Mouse (Mus musculus): ENCODE results near the gene Ormdl3. TPM values are rescaled to one million over a fixed set of nuclear protein-coding genes. Genes with fewer than 3 reads are reported as not detected.
"Not testable (repeated sequence)": the region's sequence is repeated elsewhere in the genome, so short reads cannot be mapped to it uniquely, and the experiment has no call there.

Gene Ormdl3
- 62.8 and 64.2 TPM in 2 replicates for polyA plus RNA-seq (2016; fragmentation: Nextera tagmentation; extraction: Ambion mirVana)

DNA sequence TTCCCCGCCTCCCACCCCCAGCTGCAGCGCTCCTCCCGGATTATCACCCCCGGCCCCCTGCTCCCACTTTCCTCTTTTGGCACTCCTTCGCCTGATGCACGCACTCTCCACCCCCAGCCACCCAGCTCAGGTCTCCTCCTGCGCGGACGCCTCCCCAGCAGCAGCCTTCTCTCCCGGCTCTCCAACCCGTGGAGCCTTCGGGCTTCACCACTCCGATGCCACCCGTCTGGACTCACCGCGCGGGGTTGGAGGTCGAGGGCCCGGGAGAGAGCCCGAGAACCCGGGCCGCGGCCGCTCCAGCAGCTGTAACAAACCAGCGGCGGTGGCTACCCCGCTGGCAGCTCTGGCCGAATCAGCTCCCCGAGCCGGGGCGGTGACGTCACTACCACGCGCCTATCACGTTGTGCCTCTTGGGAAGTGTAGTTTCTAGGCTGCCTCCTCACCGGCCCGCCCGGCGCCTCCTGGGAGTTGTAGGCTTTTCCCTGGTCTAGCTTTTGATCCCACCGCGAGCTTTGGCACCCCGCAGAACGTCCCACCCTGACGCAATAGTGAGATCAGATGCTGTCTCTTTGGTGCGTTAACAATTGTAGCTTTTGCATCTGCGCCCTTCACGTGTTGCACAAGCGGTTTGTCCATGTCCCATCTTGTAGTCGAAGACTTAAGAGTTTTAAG lies at the start of gene Ormdl3:
Gene Ormdl3, minus strand, starts transcription at position 477 of the 672 bp plus-strand sequence.
- Histone ChIP-seq H3K27me3 (no peaks in the 10 kb centered on the region), H3K4me2 (replicated peaks) (peak within 1 kb of the TSS; percentile 89), H3K9ac (peak within 1 kb of the TSS; percentile 64), H3K4me3 (peak within 1 kb of the TSS; percentile 66), H3K36me3 (peaks cover 17% of the 10 kb centered on the region), H3K9me3 (no peaks in the 10 kb centered on the region), H3K4me1 (peaks cover 32% of the 10 kb centered on the region), H3K27ac (peak within 1 kb of the TSS; percentile 69)
- WGBS, result 1% methylated on average over 49 of the region's 49 CpGs
- ATAC-seq (ENCODE audit: insufficient number of reproducible peaks, insufficient read depth, low FRiP score, low TSS enrichment), result peak; percentile 90

DNA sequence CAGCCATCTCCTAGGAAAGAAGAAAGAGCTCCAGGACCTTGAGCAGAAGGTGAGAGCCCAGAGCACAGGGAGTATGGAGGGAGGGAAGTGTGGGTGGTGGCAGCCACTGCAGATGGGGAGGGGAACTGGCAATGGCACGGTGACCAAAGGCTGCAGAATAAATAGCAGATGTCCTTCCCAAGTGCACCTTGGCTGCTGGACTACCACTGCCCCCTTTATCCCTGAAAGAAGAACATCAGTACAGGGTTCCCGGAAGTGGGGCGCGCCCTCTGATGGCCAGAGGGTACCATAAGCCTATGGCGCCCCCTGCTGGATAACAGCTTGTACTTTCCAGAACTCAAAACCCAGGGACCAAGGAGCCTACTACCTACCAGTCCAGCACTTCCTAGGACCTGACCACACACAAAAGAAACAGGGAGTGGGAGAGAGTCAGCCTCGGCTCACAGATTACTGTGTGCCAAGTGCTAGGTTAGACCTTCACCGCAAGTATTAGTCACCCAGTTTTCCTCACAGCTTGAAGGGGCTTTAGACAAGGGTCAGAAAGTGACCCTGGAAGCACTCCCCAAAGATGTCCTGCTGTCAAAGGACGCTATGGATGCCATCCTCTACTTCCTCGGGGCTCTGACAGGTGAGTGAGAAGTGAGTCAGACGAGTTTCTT lies 48.3 kb upstream of the Ormdl3 start:
- not testable (repeated sequence) for H3K27ac ChIP-seq; H3K36me3 ChIP-seq; H3K4me3 ChIP-seq; H3K9ac ChIP-seq; H3K4me1 ChIP-seq; H3K27me3 ChIP-seq; H3K9me3 ChIP-seq; ATAC-seq (ENCODE audit: insufficient number of reproducible peaks, insufficient read depth, low FRiP score, low TSS enrichment); H3K4me2 ChIP-seq (replicated peaks)
- 31% methylated on average over 10 of the region's 10 CpGs for WGBS

- Histone ChIP-seq H3K4me1 (no peaks in the 10 kb centered on the region), H3K27me3 (0 out of 2 replicates have a peak, but pooled peaks cover 3% of the 10 kb centered on the region), H3K9me3 (no peaks in the 10 kb centered on the region), H3K36me3 (no peaks in the 10 kb centered on the region), H3K4me2 (replicated peaks) (no peak overlapping the region), H3K9ac (no peak overlapping the region), H3K4me3 (no peak overlapping the region), H3K27ac (no peak overlapping the region)
- WGBS, result 92% methylated on average over 5 of the region's 5 CpGs
- ATAC-seq (ENCODE audit: insufficient number of reproducible peaks, insufficient read depth, low FRiP score, low TSS enrichment), result no peak
Observed at GRCm38 (mm10) chr11:98630646-98631045, 43.5 kb upstream of the Ormdl3 start.

DNA sequence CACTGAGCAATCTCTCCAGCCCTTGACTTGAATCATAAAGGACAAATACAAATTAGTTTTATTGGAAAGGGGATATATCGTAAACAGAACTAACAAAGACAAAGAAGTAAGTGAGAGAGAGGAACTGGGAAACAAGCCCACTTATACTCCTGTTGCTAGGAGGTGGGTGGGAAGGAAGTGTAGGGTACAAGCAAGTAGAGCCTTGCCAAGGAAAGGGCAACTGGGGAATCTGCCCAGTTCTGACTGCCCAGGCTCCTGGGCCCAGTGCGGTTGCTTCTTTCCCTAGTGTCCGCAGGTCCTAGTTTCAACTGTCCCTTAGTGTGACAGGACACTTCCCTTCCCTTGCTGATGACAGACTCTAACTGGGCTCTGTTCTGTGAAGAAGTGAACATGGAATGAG lies 41.5 kb upstream of the Ormdl3 start:
- Histone ChIP-seq H3K9me3 (no peaks in the 10 kb centered on the region), H3K9ac (no peak overlapping the region), H3K4me3 (no peak overlapping the region), H3K4me1 (no peaks in the 10 kb centered on the region), H3K27me3 (0 out of 2 replicates have a peak, but pooled peaks cover 3% of the 10 kb centered on the region), H3K27ac (no peak overlapping the region), H3K4me2 (replicated peaks) (no peak overlapping the region), H3K36me3 (no peaks in the 10 kb centered on the region)
- ATAC-seq (ENCODE audit: insufficient number of reproducible peaks, insufficient read depth, low FRiP score, low TSS enrichment), result no peak
- WGBS, result 91% methylated on average over 3 of the region's 3 CpGs

- 88% methylated on average over 10 of the region's 10 CpGs for WGBS
- 0 out of 2 replicates have a peak, but pooled peaks cover 3% of the 10 kb centered on the region for H3K27me3 ChIP-seq
- H3K9ac ChIP-seq, result no peak within 1 kb of the TSS
- no peak within 1 kb of the TSS for H3K27ac ChIP-seq
- H3K9me3 ChIP-seq, result no peaks in the 10 kb centered on the region
- no peaks in the 10 kb centered on the region for H3K4me1 ChIP-seq
- no peak within 1 kb of the TSS for H3K4me2 ChIP-seq (replicated peaks)
- no peaks in the 10 kb centered on the region for H3K36me3 ChIP-seq
- ATAC-seq (ENCODE audit: insufficient number of reproducible peaks, insufficient read depth, low FRiP score, low TSS enrichment), result no peak
- H3K4me3 ChIP-seq, result no peak within 1 kb of the TSS
Observed at GRCm38 (mm10) chr11:98625611-98626410, 38.6 kb upstream of the Ormdl3 start, which contains the start of the genes Gm12355 and Gsdma3. Gene Gm12355, minus strand, starts transcription at chr11:98625661. Gene Gsdma3, plus strand, starts transcription at chr11:98626360.

DNA sequence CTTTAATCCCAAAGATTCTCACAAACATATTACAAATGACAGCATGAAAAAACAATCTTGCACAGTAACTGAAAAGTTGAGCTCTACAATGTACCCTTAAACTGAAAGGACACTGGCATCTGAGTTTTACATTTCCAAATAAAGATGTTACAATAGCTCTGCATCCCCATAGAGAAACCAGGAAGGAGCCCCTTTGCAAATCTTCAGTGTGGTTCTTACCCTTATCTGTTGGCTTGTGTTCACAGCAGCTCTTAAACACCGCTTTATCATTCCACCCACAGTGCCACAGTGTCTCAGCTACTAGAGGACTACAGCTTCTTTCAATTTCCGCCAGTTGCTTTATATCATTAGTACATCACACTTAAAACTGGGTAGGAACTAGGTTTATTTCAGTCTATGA lies 37.2 kb upstream of the Ormdl3 start:
- not testable (repeated sequence) for H3K9me3 ChIP-seq; H3K4me3 ChIP-seq; H3K4me1 ChIP-seq; H3K27ac ChIP-seq; H3K9ac ChIP-seq; H3K4me2 ChIP-seq (replicated peaks); ATAC-seq (ENCODE audit: insufficient number of reproducible peaks, insufficient read depth, low FRiP score, low TSS enrichment); H3K36me3 ChIP-seq; H3K27me3 ChIP-seq
- WGBS, result 88% methylated on average over 2 of the region's 2 CpGs

DNA sequence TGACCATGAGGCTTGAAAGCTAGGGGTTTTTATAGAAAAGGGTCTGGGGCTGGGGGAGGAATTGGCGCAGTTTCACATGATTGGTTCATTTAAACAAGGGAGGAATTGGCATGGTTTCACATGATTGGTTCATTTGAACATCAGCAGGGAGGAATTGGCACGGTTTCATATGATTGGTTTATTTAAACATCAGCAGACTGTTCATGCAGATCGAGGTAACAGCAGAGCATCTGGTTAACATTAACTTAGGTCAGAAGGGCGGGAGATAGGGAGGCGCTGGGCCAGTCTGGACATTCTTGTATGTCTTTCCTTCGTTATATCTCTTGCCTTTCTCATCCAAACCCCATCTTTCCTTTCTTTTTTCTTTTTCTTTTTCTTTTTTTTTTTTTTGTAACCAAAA lies 36.8 kb upstream of the Ormdl3 start:
- not testable (repeated sequence) for H3K36me3 ChIP-seq; ATAC-seq (ENCODE audit: insufficient number of reproducible peaks, insufficient read depth, low FRiP score, low TSS enrichment); H3K4me3 ChIP-seq; H3K9me3 ChIP-seq; H3K4me2 ChIP-seq (replicated peaks); H3K27me3 ChIP-seq; H3K4me1 ChIP-seq; H3K9ac ChIP-seq; H3K27ac ChIP-seq
- 70% methylated on average over 6 of the region's 6 CpGs for WGBS

- no peak for ATAC-seq (ENCODE audit: insufficient number of reproducible peaks, insufficient read depth, low FRiP score, low TSS enrichment)
- H3K4me1 ChIP-seq, result no peaks in the 10 kb centered on the region
- H3K27ac ChIP-seq, result no peak overlapping the region
- H3K9ac ChIP-seq, result no peak overlapping the region
- 93% methylated on average over 13 of the region's 13 CpGs for WGBS
- H3K36me3 ChIP-seq, result no peaks in the 10 kb centered on the region
- no peaks in the 10 kb centered on the region for H3K27me3 ChIP-seq
- H3K4me2 ChIP-seq (replicated peaks), result no peak overlapping the region
- no peak overlapping the region for H3K4me3 ChIP-seq
- H3K9me3 ChIP-seq, result no peaks in the 10 kb centered on the region
Observed at GRCm38 (mm10) chr11:98620791-98621190, 33.6 kb upstream of the Ormdl3 start.

DNA sequence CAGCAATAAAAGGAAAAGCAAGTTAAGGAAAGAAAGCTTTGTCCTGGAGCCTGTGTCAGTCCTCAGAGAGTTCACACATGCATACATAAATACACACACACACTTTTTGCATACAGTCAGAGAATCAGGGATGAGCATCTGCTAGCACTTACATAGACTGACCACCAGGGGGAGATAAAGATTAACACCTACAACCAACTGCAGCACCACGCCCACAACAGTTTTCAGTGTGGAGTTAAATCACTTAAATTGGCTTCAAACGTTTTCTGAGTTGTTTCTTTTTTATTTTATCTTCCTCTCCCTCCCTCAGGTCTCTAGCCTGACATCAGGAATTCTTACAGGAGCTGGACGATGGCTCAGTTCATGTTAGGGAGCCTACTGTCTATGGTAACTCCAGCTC lies 19.6 kb upstream of the Ormdl3 start:
- no peaks in the 10 kb centered on the region for H3K36me3 ChIP-seq
- no peak for ATAC-seq (ENCODE audit: insufficient number of reproducible peaks, insufficient read depth, low FRiP score, low TSS enrichment)

DNA sequence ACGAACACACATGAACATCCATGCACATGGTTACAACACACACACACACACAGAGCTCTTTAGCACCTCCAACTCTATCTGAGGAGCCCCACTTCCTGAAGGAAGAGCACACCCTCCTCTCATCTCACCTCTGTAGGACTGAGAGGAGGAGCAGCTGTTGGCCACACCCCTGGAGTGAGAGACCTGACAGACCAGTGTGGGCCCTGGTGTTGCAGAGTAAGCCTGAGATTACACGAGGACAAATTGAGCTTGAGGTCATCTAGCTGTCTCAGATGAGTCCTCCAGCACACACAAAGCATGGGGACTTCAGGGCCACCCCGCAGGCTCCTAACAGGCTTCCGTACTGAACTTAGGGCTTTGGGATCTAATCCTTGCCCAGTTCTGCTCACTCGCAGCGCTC lies 17.7 kb upstream of the Ormdl3 start:
- peaks cover 21% of the 10 kb centered on the region for H3K27me3 ChIP-seq
- not testable (repeated sequence) for H3K9ac ChIP-seq; H3K4me1 ChIP-seq; H3K4me3 ChIP-seq; H3K27ac ChIP-seq; H3K4me2 ChIP-seq (replicated peaks); H3K36me3 ChIP-seq; H3K9me3 ChIP-seq; ATAC-seq (ENCODE audit: insufficient number of reproducible peaks, insufficient read depth, low FRiP score, low TSS enrichment)
- 64% methylated on average over 6 of the region's 6 CpGs for WGBS

More for the DNA sequence above, 19.6 kb upstream of the Ormdl3 start:
- no peak overlapping the region for H3K27ac ChIP-seq
- H3K4me2 ChIP-seq (replicated peaks), result no peak overlapping the region
- peaks cover 5% of the 10 kb centered on the region; the same call in 1 of the 2 replicates for H3K27me3 ChIP-seq
- no peaks in the 10 kb centered on the region for H3K9me3 ChIP-seq
- no peak overlapping the region for H3K4me3 ChIP-seq
- WGBS, result 5% methylated on average over 3 of the region's 3 CpGs
- H3K4me1 ChIP-seq, result peaks cover 5% of the 10 kb centered on the region; the same call in 1 of the 2 replicates
- no peak overlapping the region for H3K9ac ChIP-seq

DNA sequence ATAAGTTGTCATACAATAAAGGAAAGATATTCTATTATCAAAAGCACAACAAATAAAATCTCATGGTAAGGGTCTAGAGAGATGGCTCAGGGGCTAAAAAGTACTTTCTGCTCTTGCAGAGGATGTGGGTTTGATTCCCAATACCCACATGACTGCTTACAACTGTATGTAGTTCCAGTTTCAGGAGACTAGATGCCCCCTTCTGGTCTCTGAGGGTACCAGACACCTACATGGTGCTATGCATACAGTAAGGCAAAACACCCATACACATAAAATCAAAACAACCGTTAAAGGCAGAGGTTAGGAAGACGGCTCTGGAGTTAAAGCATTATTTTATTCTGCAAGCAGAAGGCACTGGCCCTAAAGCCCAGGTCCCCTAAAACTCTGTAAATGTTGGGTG lies 16.8 kb upstream of the Ormdl3 start:
- Histone ChIP-seq H3K9ac (no peak overlapping the region), H3K36me3 (no peaks in the 10 kb centered on the region), H3K27ac (no peak overlapping the region), H3K4me3 (no peak overlapping the region), H3K9me3 (no peaks in the 10 kb centered on the region), H3K27me3 (peaks cover 30% of the 10 kb centered on the region), H3K4me1 (peaks cover 6% of the 10 kb centered on the region; the same call in 1 of the 2 replicates), H3K4me2 (replicated peaks) (no peak overlapping the region)
- no peak for ATAC-seq (ENCODE audit: insufficient number of reproducible peaks, insufficient read depth, low FRiP score, low TSS enrichment)
- 82% methylated on average over 2 of the region's 2 CpGs for WGBS

Measured in embryonic facial prominence, embryonic 12.5 days (tissue).